Mouse (Mus musculus): ENCODE measurements around the gene Ets1. TPM values are rescaled to one million over a fixed set of nuclear protein-coding genes. Genes with fewer than 3 reads are reported as not detected.

Gene Ets1
- polyA plus RNA-seq, 1 experiment from 2014 or later, result 34.5 TPM

DNA sequence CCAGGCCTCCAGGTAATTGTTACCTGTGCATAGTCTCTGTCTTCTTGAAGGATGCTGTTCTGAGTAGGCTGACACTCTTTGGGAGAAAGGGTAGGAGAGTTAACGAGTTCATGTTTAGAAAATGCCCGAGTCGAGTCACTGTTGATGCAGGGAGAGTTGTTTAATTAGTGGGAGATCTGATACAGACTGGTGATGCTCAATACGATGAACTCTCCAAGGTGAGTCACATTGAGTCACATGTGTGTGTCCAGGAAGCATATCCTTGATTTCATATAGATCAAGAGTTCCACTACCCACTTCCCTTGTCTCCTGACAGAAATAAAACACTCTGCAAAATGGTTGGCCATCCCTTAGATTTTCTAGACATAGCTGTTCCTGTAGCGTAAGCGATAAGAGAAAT lies 72.5 kb downstream of the Ets1 start:
- no peak overlapping the region for H3K4me3 ChIP-seq (ENCODE audit: low read depth, low read length)
- no peak for ATAC-seq (replicated peaks; ENCODE audit: insufficient number of reproducible peaks, low FRiP score, low TSS enrichment, low read depth)
- no peaks in the 10 kb centered on the region for H3K9me3 ChIP-seq (replicated peaks; ENCODE audit: control insufficient read depth, low read length)
- no peak overlapping the region for H3K27ac ChIP-seq (replicated peaks; ENCODE audit: low read depth, low read length)
- DNase-seq (ENCODE audit: low spot score), result no peak
- H3K4me2 ChIP-seq (ENCODE audit: low read depth, low read length), result no peak overlapping the region
- 69% methylated on average over 6 of the region's 6 CpGs for WGBS
- H3K36me3 ChIP-seq (replicated peaks; ENCODE audit: control insufficient read depth, insufficient read depth, low read depth, low read length), result no peaks in the 10 kb centered on the region
- no peaks in the 10 kb centered on the region for H3K27me3 ChIP-seq (ENCODE audit: control insufficient read depth, insufficient read depth, low read length)
- no peak overlapping the region for H3K9ac ChIP-seq (replicated peaks; ENCODE audit: low read length)
- no peaks in the 10 kb centered on the region; the same call in 1 of the 2 replicates for H3K4me1 ChIP-seq (ENCODE audit: control insufficient read depth, insufficient read depth, low read length)

DNA sequence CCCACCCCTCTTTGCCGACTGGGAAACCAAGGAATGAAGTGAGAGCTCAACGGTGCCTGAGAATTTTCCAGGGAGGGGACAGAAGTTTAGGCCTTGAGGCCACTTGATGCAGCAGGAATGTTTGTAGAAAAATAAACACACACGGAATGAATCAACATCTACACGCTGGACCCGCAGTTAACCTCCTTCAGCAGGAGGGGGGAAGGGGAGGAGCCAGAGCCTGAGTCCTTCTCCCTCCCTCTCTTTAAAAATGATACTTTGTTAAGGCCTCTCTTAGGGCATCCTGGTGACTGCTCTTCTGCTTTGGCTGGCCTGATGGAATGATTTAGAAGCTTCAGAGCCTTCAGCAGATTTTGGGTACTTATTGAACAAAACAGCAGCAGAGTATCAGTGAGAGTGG lies 73.3 kb downstream of the Ets1 start:
- no peak for ATAC-seq (replicated peaks; ENCODE audit: insufficient number of reproducible peaks, low FRiP score, low TSS enrichment, low read depth)
- Histone ChIP-seq H3K9ac (replicated peaks; ENCODE audit: low read length) (no peak overlapping the region), H3K36me3 (replicated peaks; ENCODE audit: control insufficient read depth, insufficient read depth, low read depth, low read length) (no peaks in the 10 kb centered on the region), H3K4me2 (ENCODE audit: low read depth, low read length) (no peak overlapping the region), H3K27me3 (ENCODE audit: control insufficient read depth, insufficient read depth, low read length) (no peaks in the 10 kb centered on the region), H3K4me1 (ENCODE audit: control insufficient read depth, insufficient read depth, low read length) (no peaks in the 10 kb centered on the region; the same call in 1 of the 2 replicates), H3K9me3 (replicated peaks; ENCODE audit: control insufficient read depth, low read length) (no peaks in the 10 kb centered on the region), H3K4me3 (ENCODE audit: low read depth, low read length) (no peak overlapping the region), H3K27ac (replicated peaks; ENCODE audit: low read depth, low read length) (no peak overlapping the region)
- DNase-seq (ENCODE audit: low spot score), result peak; percentile 71
- WGBS, result 7% methylated on average over 5 of the region's 5 CpGs

- H3K27ac ChIP-seq (replicated peaks; ENCODE audit: low read depth, low read length), result no peak overlapping the region
- ATAC-seq (replicated peaks; ENCODE audit: insufficient number of reproducible peaks, low FRiP score, low TSS enrichment, low read depth) (no peak), DNase-seq (ENCODE audit: low spot score) (no peak)
- no peaks in the 10 kb centered on the region for H3K9me3 ChIP-seq (replicated peaks; ENCODE audit: control insufficient read depth, low read length)
- no peaks in the 10 kb centered on the region for H3K27me3 ChIP-seq (ENCODE audit: control insufficient read depth, insufficient read depth, low read length)
- no peak overlapping the region for H3K4me3 ChIP-seq (ENCODE audit: low read depth, low read length)
- no peak overlapping the region for H3K9ac ChIP-seq (replicated peaks; ENCODE audit: low read length)
- H3K4me2 ChIP-seq (ENCODE audit: low read depth, low read length), result no peak overlapping the region
- 68% methylated on average over 17 of the region's 17 CpGs for WGBS
- no peaks in the 10 kb centered on the region for H3K36me3 ChIP-seq (replicated peaks; ENCODE audit: control insufficient read depth, insufficient read depth, low read depth, low read length)
- no peaks in the 10 kb centered on the region; the same call in 1 of the 2 replicates for H3K4me1 ChIP-seq (ENCODE audit: control insufficient read depth, insufficient read depth, low read length)
Observed at GRCm38 (mm10) chr9:32709764-32710734, 74.0 kb downstream of the Ets1 start.

DNA sequence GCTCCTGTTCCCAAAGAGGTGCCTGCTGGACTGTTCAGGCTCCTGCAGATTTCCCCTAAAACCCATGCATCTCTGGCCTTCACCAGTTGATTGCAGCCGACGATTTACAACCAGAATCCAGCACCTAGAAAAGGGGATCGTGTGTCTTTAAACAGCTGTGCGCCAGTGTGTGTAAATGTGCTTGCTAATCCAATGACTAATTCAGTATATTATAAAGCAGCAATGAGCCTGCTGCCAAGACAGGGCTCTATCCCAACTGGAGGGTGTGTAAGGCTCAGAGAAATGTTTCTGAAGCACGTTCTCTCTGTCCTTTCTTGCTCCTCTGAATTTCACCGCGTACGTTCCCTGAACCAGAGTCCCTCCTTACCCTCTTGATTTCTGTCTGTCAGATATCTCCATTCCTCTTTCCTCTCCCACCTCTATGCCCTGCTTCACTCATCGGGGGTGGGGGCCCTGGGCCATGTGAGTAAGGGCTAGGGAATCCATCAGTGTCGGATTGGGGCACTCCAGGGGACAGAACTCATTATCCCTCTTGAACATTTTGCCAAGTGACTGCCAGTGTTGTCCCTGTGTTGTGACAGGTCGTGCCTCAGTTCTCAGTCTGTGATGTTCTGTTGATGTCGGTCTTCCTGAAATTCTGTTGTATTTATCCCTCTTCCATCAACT lies 75.1 kb downstream of the Ets1 start:
- ATAC-seq (replicated peaks; ENCODE audit: insufficient number of reproducible peaks, low FRiP score, low TSS enrichment, low read depth) (no peak), DNase-seq (ENCODE audit: low spot score) (no peak)
- H3K4me1 ChIP-seq (ENCODE audit: control insufficient read depth, insufficient read depth, low read length), result no peaks in the 10 kb centered on the region; the same call in 1 of the 2 replicates
- H3K27ac ChIP-seq (replicated peaks; ENCODE audit: low read depth, low read length), result no peak overlapping the region
- no peak overlapping the region for H3K4me3 ChIP-seq (ENCODE audit: low read depth, low read length)
- no peak overlapping the region for H3K9ac ChIP-seq (replicated peaks; ENCODE audit: low read length)
- H3K4me2 ChIP-seq (ENCODE audit: low read depth, low read length), result no peak overlapping the region
- H3K27me3 ChIP-seq (ENCODE audit: control insufficient read depth, insufficient read depth, low read length), result no peaks in the 10 kb centered on the region
- WGBS, result 73% methylated on average over 12 of the region's 12 CpGs
- H3K9me3 ChIP-seq (replicated peaks; ENCODE audit: control insufficient read depth, low read length), result no peaks in the 10 kb centered on the region
- no peaks in the 10 kb centered on the region for H3K36me3 ChIP-seq (replicated peaks; ENCODE audit: control insufficient read depth, insufficient read depth, low read depth, low read length)

DNA sequence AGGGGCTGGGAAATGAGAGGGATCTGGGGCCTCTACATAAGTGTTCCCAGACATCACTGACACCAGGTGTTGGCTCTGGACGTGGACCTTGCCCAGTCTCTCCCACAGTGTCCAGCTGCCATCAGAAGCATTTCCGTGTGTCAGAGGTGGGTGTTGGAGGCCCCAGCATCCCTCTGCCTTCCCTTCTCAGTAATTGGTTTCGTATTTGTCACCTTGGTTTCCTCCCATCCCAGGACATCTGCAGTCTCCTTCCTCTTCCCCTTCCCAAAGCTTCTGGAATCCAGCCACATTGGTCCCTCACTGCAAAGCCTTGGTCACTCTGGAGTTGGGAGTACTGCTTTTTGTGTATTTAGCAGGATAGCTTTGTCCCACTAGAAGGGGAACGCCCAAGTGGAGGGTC lies 75.7 kb downstream of the Ets1 start:
- ATAC-seq (replicated peaks; ENCODE audit: insufficient number of reproducible peaks, low FRiP score, low TSS enrichment, low read depth) (no peak), DNase-seq (ENCODE audit: low spot score) (no peak)
- Histone ChIP-seq H3K27ac (replicated peaks; ENCODE audit: low read depth, low read length) (no peak overlapping the region), H3K4me2 (ENCODE audit: low read depth, low read length) (no peak overlapping the region), H3K4me1 (ENCODE audit: control insufficient read depth, insufficient read depth, low read length) (no peaks in the 10 kb centered on the region; the same call in 1 of the 2 replicates), H3K4me3 (ENCODE audit: low read depth, low read length) (no peak overlapping the region), H3K9ac (replicated peaks; ENCODE audit: low read length) (no peak overlapping the region), H3K9me3 (replicated peaks; ENCODE audit: control insufficient read depth, low read length) (no peaks in the 10 kb centered on the region), H3K36me3 (replicated peaks; ENCODE audit: control insufficient read depth, insufficient read depth, low read depth, low read length) (no peaks in the 10 kb centered on the region), H3K27me3 (ENCODE audit: control insufficient read depth, insufficient read depth, low read length) (no peaks in the 10 kb centered on the region)
- 64% methylated on average over 4 of the region's 4 CpGs for WGBS

DNA sequence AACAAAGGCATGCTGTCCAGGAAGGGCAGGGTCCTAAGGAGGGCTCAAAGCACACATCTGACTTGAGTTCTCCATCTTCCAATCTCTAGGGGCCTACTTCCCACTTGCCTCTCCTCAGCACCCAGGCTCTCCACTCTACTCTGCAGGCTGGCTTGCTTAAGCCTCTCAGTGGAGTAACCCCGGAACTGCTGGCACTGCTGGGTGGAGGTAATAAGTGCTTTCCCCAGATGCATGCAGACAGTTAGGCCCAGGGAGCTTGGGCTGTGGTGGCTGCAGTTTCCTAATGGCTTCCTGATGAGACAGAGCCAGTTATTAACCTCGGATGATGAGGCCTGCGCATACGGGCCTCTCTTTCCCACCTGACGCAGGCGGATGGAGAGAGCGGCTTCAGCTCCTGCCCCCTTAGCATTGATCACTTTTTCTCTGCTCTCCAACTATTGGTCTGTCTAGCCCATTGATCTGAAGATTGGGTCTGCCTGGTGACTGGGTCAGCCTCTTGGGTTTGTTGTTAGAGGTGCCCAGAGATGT lies 76.4 kb downstream of the Ets1 start:
- H3K9me3 ChIP-seq (replicated peaks; ENCODE audit: control insufficient read depth, low read length), result no peaks in the 10 kb centered on the region
- H3K4me3 ChIP-seq (ENCODE audit: low read depth, low read length), result no peak overlapping the region
- H3K4me1 ChIP-seq (ENCODE audit: control insufficient read depth, insufficient read depth, low read length), result no peaks in the 10 kb centered on the region; the same call in 1 of the 2 replicates
- H3K27me3 ChIP-seq (ENCODE audit: control insufficient read depth, insufficient read depth, low read length), result no peaks in the 10 kb centered on the region
- 72% methylated on average over 7 of the region's 7 CpGs for whole genome bisulfite sequencing
- ATAC-seq (replicated peaks; ENCODE audit: insufficient number of reproducible peaks, low FRiP score, low TSS enrichment, low read depth) (no peak), DNase-seq (ENCODE audit: low spot score) (no peak)
- no peak overlapping the region for H3K9ac ChIP-seq (replicated peaks; ENCODE audit: low read length)
- no peak overlapping the region for H3K27ac ChIP-seq (replicated peaks; ENCODE audit: low read depth, low read length)
- H3K4me2 ChIP-seq (ENCODE audit: low read depth, low read length), result no peak overlapping the region
- H3K36me3 ChIP-seq (replicated peaks; ENCODE audit: control insufficient read depth, insufficient read depth, low read depth, low read length), result no peaks in the 10 kb centered on the region

DNA sequence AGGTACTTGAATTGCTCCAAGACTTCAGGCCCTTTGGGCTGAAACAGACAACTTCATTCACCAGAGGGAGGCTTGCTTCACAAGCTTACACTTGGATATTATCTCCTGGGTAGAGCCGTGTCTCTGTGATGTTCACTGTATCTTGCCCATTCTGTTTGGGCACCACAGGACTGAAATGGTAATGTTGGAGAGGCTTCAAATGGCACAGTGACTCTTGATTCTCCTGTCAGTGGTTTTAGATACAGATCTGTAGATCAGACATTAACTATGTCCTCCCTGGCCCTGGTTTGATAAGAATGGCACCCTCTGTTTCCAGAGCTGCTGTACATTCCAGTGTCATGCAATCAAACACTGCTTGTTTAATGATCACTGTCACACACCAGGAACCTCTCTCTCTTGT lies 77.1 kb downstream of the Ets1 start:
- DNase-seq (ENCODE audit: low spot score) (no peak), ATAC-seq (replicated peaks; ENCODE audit: insufficient number of reproducible peaks, low FRiP score, low TSS enrichment, low read depth) (no peak)
- WGBS, result 81% methylated on average over 1 of the region's 1 CpGs
- Histone ChIP-seq H3K9me3 (replicated peaks; ENCODE audit: control insufficient read depth, low read length) (no peaks in the 10 kb centered on the region), H3K27me3 (ENCODE audit: control insufficient read depth, insufficient read depth, low read length) (no peaks in the 10 kb centered on the region), H3K9ac (replicated peaks; ENCODE audit: low read length) (no peak overlapping the region), H3K27ac (replicated peaks; ENCODE audit: low read depth, low read length) (no peak overlapping the region), H3K4me1 (ENCODE audit: control insufficient read depth, insufficient read depth, low read length) (peaks cover 3% of the 10 kb centered on the region), H3K36me3 (replicated peaks; ENCODE audit: control insufficient read depth, insufficient read depth, low read depth, low read length) (no peaks in the 10 kb centered on the region), H3K4me2 (ENCODE audit: low read depth, low read length) (no peak overlapping the region), H3K4me3 (ENCODE audit: low read depth, low read length) (no peak overlapping the region)

DNA sequence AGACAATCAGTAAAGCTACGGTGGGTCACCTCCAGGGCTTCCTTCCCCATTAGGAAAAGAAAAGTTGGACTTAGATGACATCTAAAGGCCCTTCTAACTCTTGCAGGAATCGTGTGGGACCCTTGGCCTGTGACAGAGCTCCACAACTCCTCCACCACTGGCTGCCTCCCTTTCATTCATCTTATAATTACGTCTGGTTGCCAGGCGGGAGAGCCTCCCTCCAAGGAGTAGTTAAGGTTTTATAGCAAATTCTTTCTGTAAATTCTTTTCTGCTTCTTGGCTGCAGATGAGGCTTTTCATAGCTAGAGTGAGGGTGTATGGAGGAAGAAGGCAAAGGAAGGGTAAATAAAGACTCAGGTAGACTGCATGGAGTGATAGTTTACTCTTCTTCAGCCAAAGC lies 77.8 kb downstream of the Ets1 start:
- Histone ChIP-seq H3K4me2 (ENCODE audit: low read depth, low read length) (no peak overlapping the region), H3K4me3 (ENCODE audit: low read depth, low read length) (no peak overlapping the region), H3K27me3 (ENCODE audit: control insufficient read depth, insufficient read depth, low read length) (no peaks in the 10 kb centered on the region), H3K4me1 (ENCODE audit: control insufficient read depth, insufficient read depth, low read length) (peaks cover 4% of the 10 kb centered on the region), H3K36me3 (replicated peaks; ENCODE audit: control insufficient read depth, insufficient read depth, low read depth, low read length) (no peaks in the 10 kb centered on the region), H3K9ac (replicated peaks; ENCODE audit: low read length) (no peak overlapping the region), H3K9me3 (replicated peaks; ENCODE audit: control insufficient read depth, low read length) (no peaks in the 10 kb centered on the region), H3K27ac (replicated peaks; ENCODE audit: low read depth, low read length) (no peak overlapping the region)
- ATAC-seq (replicated peaks; ENCODE audit: insufficient number of reproducible peaks, low FRiP score, low TSS enrichment, low read depth), result no peak
- DNase-seq (ENCODE audit: low spot score), result no peak
- 66% methylated on average over 4 of the region's 4 CpGs for WGBS

Data from embryonic facial prominence, embryonic 11.5 days (tissue).